Mouse (Mus musculus) hindbrain, embryonic 13.5 days (tissue): ENCODE data around the gene Cped1. TPM values are rescaled to one million over a fixed set of nuclear protein-coding genes. Genes with fewer than 3 reads are reported as not detected.
"Not testable (repeated sequence)": the region's sequence is repeated elsewhere in the genome, so short reads cannot be mapped to it uniquely, and the experiment has no call there.

Source experiments
- ATAC-seq: fragments of 200-750 bp; cut with Nextera tagmentation; 2 replicates; pipeline ENCODE4 v1.8.0; 2017; ENCODE audit warnings: moderate TSS enrichment; ENCODE audit not compliant: low FRiP score
- H3K27ac ChIP-seq: fragments of 300-500 bp; sonication (generic); 2 replicates; pipeline ENCODE4 v1.5.1; 2015; ENCODE audit warnings: inconsistent platforms, mild to moderate bottlenecking, moderate library complexity
- H3K27me3 ChIP-seq: fragments of 300-500 bp; sonication (generic); 2 replicates; pipeline ENCODE4 v1.6.1; 2015; ENCODE audit warnings: mild to moderate bottlenecking, inconsistent platforms
- H3K36me3 ChIP-seq: fragments of 300-500 bp; sonication (generic); 2 replicates; pipeline ENCODE4 v1.6.1; 2015; ENCODE audit warnings: mild to moderate bottlenecking, inconsistent platforms
- H3K4me1 ChIP-seq: fragments of 300-500 bp; sonication (generic); replicated peaks from 2 replicates; pipeline ENCODE4 v1.6.1; 2015; ENCODE audit warnings: inconsistent platforms
- H3K4me2 ChIP-seq: fragments of 300-500 bp; sonication (generic); 2 replicates; pipeline ENCODE4 v1.6.1; 2015; ENCODE audit warnings: inconsistent platforms, mild to moderate bottlenecking, moderate library complexity
- H3K4me3 ChIP-seq: fragments of 300-500 bp; sonication (generic); 2 replicates; pipeline ENCODE4 v1.5.1; 2015; ENCODE audit warnings: mild to moderate bottlenecking, inconsistent platforms
- H3K9ac ChIP-seq: fragments of 300-500 bp; sonication (generic); 2 replicates; pipeline ENCODE4 v1.6.1; 2015; ENCODE audit warnings: mild to moderate bottlenecking, inconsistent platforms
- H3K9me3 ChIP-seq: fragments of 300-500 bp; sonication (generic); 2 replicates; pipeline ENCODE4 v1.6.1; 2016; ENCODE audit warnings: inconsistent platforms
- WGBS: fragments of 180-500 bp; shearing (Covaris S2); methylation state at CpG from one replicate; pipeline ENCODE4 v1.1.7; 2015; 5-methylcytosine and 5-hydroxymethylcytosine counted together
- polyA plus RNA-seq: library from polyadenylated mRNA; unstranded; fragments of >200 nt; fragmentation: Nextera tagmentation; extraction: Ambion mirVana; gene quantifications from 2 replicates; pipeline ENCODE4 v1.2.1, GENCODE M21; 2015

Cped1 gene
- polyA plus RNA-seq, 1 experiment from 2014 or later, result 4.3 TPM

DNA sequence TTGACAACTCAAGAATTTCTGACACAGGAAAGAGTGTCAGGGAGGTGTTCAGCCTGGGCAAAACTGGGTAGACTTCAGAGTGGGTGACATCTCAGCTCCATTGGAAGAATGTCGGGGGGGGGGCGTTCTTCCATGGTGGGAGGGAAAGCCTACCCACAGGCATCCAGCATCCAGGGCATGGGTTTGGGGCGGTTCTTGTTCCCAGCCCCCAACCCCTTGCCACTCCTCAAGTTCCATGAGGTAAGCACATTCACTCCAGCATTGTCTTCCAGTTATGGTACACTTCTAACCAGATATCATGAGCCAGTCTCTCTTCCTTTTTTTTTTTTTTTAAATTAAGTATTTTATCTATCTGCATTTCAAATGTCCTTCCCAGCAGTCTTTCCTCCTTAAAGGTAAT, 118.0 kb downstream of the Cped1 start:
- ATAC-seq, result no peak
- no peaks in the 10 kb centered on the region for H3K27me3 ChIP-seq
- H3K4me3 ChIP-seq, result no peak overlapping the region
- no peaks in the 10 kb centered on the region for H3K4me1 ChIP-seq
- H3K27ac ChIP-seq, result no peak overlapping the region
- 87% methylated on average over 3 of the region's 3 CpGs for WGBS
- H3K9ac ChIP-seq, result no peak overlapping the region
- no peak overlapping the region for H3K4me2 ChIP-seq
- H3K9me3 ChIP-seq, result no peaks in the 10 kb centered on the region
- no peaks in the 10 kb centered on the region for H3K36me3 ChIP-seq

DNA sequence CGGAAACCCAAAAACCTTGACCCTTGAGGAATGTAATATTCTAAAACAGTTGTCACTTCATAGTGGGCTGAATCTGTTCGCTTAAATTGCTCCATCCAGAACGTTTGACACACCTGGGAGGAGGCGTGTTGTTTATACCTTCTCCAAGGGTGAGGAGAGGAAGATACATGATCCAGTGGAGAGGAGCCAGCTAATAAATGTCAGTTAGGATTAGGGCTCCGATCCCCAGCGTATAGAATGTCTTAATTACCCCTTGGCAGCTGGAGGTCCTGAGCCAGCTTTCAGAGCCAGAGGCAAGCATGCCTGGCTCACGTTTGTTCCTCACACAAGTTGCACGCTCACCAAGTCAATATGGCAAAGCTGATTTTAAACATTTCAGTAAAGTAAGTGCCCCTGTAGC, 118.5 kb downstream of the Cped1 start:
- no peak overlapping the region for H3K4me3 ChIP-seq
- no peak overlapping the region for H3K9ac ChIP-seq
- ATAC-seq, result no peak
- H3K9me3 ChIP-seq, result no peaks in the 10 kb centered on the region
- H3K4me1 ChIP-seq, result no peaks in the 10 kb centered on the region
- H3K36me3 ChIP-seq, result no peaks in the 10 kb centered on the region
- H3K27me3 ChIP-seq, result no peaks in the 10 kb centered on the region
- WGBS, result 49% methylated on average over 8 of the region's 8 CpGs
- H3K4me2 ChIP-seq, result no peak overlapping the region
- no peak overlapping the region for H3K27ac ChIP-seq

GRCm38 (mm10) chr6:22114079-22114478, 128.4 kb downstream of the Cped1 start:
- no peak overlapping the region for H3K9ac ChIP-seq
- H3K4me1 ChIP-seq, result no peaks in the 10 kb centered on the region
- no peaks in the 10 kb centered on the region for H3K36me3 ChIP-seq
- no peak for ATAC-seq
- no peak overlapping the region for H3K27ac ChIP-seq
- no peak overlapping the region for H3K4me3 ChIP-seq
- no peaks in the 10 kb centered on the region for H3K27me3 ChIP-seq
- H3K9me3 ChIP-seq, result no peaks in the 10 kb centered on the region
- WGBS, result 92% methylated on average over 6 of the region's 6 CpGs
- H3K4me2 ChIP-seq, result no peak overlapping the region

- no peaks in the 10 kb centered on the region for H3K9me3 ChIP-seq
- no peaks in the 10 kb centered on the region for H3K36me3 ChIP-seq
- H3K4me3 ChIP-seq, result no peak overlapping the region
- no peak overlapping the region for H3K9ac ChIP-seq
- ATAC-seq, result no peak
- whole genome bisulfite sequencing, result 60% methylated on average over 1 of the region's 1 CpGs
- H3K4me2 ChIP-seq, result no peak overlapping the region
- no peaks in the 10 kb centered on the region for H3K4me1 ChIP-seq
- H3K27ac ChIP-seq, result no peak overlapping the region
- no peaks in the 10 kb centered on the region for H3K27me3 ChIP-seq
Observed at GRCm38 (mm10) chr6:22116679-22117078, 131.0 kb downstream of the Cped1 start.

DNA sequence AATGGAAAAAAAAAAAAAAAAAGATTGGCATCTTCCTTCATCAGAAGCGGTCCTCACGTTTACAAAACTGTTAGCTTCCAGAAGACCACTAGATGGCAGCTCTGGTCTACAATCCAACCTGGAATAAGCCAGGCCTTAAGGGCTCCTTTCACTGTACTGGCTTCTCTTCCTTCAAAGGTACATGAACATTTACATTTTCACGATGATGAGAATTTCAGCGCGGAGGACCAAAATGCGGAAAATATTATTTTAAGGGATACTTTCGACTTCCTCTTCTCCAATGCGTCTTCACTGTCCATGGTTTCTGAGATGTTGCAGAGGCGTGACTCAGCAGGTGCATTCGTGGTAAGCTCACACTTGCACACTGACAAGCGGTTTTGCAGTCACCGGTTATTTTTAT, 136.4 kb downstream of the Cped1 start:
- H3K27me3 ChIP-seq, result no peaks in the 10 kb centered on the region
- H3K9ac ChIP-seq, result no peak overlapping the region
- H3K4me1 ChIP-seq, result no peaks in the 10 kb centered on the region
- no peak overlapping the region for H3K4me2 ChIP-seq
- 37% methylated on average over 12 of the region's 12 CpGs for WGBS
- no peak overlapping the region for H3K4me3 ChIP-seq
- H3K36me3 ChIP-seq, result no peaks in the 10 kb centered on the region
- H3K9me3 ChIP-seq, result no peaks in the 10 kb centered on the region
- H3K27ac ChIP-seq, result no peak overlapping the region
- peak; percentile 84; the same call in 1 of the 2 replicates for ATAC-seq

- Histone ChIP-seq H3K9ac (no peak overlapping the region), H3K27ac (no peak overlapping the region), H3K36me3 (no peaks in the 10 kb centered on the region), H3K4me2 (no peak overlapping the region), H3K4me1 (no peaks in the 10 kb centered on the region), H3K27me3 (no peaks in the 10 kb centered on the region), H3K4me3 (no peak overlapping the region), H3K9me3 (no peaks in the 10 kb centered on the region)
- WGBS, result 95% methylated on average over 1 of the region's 1 CpGs
- no peak for ATAC-seq
Observed at GRCm38 (mm10) chr6:22122693-22123092, 137.0 kb downstream of the Cped1 start.

- WGBS, result 67% methylated on average over 3 of the region's 3 CpGs
- H3K4me1 ChIP-seq, result no peaks in the 10 kb centered on the region
- H3K9me3 ChIP-seq, result no peaks in the 10 kb centered on the region
- no peak for ATAC-seq
- H3K36me3 ChIP-seq, result no peaks in the 10 kb centered on the region
- no peak overlapping the region for H3K4me2 ChIP-seq
- H3K27ac ChIP-seq, result no peak overlapping the region
- no peak overlapping the region for H3K9ac ChIP-seq
- no peak overlapping the region for H3K4me3 ChIP-seq
- H3K27me3 ChIP-seq, result no peaks in the 10 kb centered on the region
Observed at GRCm38 (mm10) chr6:22123332-22123731, 137.6 kb downstream of the Cped1 start.

GRCm38 (mm10) chr6:22124575-22125330, 139.0 kb downstream of the Cped1 start:
- not testable (repeated sequence) for H3K9ac ChIP-seq, H3K4me3 ChIP-seq, ATAC-seq, H3K27ac ChIP-seq, H3K36me3 ChIP-seq, H3K4me1 ChIP-seq, H3K4me2 ChIP-seq, H3K9me3 ChIP-seq, H3K27me3 ChIP-seq
- 75% methylated on average over 24 of the region's 31 CpGs for WGBS

GRCm38 (mm10) chr6:22135038-22135631, 149.4 kb downstream of the Cped1 start:
- 74% methylated on average over 10 of the region's 10 CpGs for WGBS
- no peak overlapping the region for H3K4me3 ChIP-seq
- no peaks in the 10 kb centered on the region for H3K9me3 ChIP-seq
- no peaks in the 10 kb centered on the region for H3K4me1 ChIP-seq
- H3K27ac ChIP-seq, result no peak overlapping the region
- no peaks in the 10 kb centered on the region for H3K27me3 ChIP-seq
- no peaks in the 10 kb centered on the region for H3K36me3 ChIP-seq
- no peak for ATAC-seq
- no peak overlapping the region for H3K9ac ChIP-seq
- H3K4me2 ChIP-seq, result no peak overlapping the region

GRCm38 (mm10) chr6:22136805-22137204, 151.1 kb downstream of the Cped1 start:
- no peak overlapping the region for H3K27ac ChIP-seq
- no peaks in the 10 kb centered on the region for H3K27me3 ChIP-seq
- no peak overlapping the region for H3K4me2 ChIP-seq
- H3K36me3 ChIP-seq, result no peaks in the 10 kb centered on the region
- no peak overlapping the region for H3K4me3 ChIP-seq
- no peaks in the 10 kb centered on the region for H3K4me1 ChIP-seq
- ATAC-seq, result peak; percentile 59; the same call in 1 of the 2 replicates
- no peak overlapping the region for H3K9ac ChIP-seq
- H3K9me3 ChIP-seq, result no peaks in the 10 kb centered on the region
- 49% methylated on average over 10 of the region's 10 CpGs for WGBS

DNA sequence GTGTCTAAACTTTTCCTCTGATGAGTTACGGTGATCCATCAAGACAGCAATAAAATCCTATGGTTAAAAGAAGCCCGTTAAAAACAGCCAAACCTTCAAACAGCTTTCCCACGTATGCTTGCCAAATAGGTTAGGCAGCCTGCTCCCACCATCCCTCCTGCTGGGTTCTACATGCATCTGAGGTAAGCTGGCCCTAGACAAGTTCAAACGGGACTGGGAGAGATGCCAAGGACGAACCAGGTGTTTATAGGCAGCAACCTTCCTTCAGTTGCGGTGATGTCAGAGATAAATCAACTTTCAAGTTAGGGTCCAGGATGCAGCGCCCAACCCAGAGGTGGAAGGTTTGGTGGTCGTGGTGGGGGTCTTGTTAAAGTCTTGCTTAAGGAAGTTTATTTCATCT, 155.1 kb downstream of the Cped1 start:
- Histone ChIP-seq H3K27ac (no peak overlapping the region), H3K4me3 (no peak overlapping the region), H3K36me3 (no peaks in the 10 kb centered on the region), H3K4me1 (no peaks in the 10 kb centered on the region), H3K27me3 (no peaks in the 10 kb centered on the region), H3K4me2 (no peak overlapping the region), H3K9ac (no peak overlapping the region), H3K9me3 (no peaks in the 10 kb centered on the region)
- WGBS, result 77% methylated on average over 8 of the region's 8 CpGs
- ATAC-seq, result no peak

GRCm38 (mm10) chr6:22147236-22147635, 161.5 kb downstream of the Cped1 start:
- no peak for ATAC-seq
- H3K9me3 ChIP-seq, result no peaks in the 10 kb centered on the region
- WGBS, result 89% methylated on average over 4 of the region's 4 CpGs

GRCm38 (mm10) chr6:22148511-22148910, 162.8 kb downstream of the Cped1 start:
- Histone ChIP-seq H3K4me3 (no peak overlapping the region), H3K27ac (no peak overlapping the region), H3K9ac (no peak overlapping the region), H3K9me3 (no peaks in the 10 kb centered on the region), H3K27me3 (no peaks in the 10 kb centered on the region), H3K4me2 (no peak overlapping the region), H3K4me1 (no peaks in the 10 kb centered on the region), H3K36me3 (no peaks in the 10 kb centered on the region)
- no peak for ATAC-seq
- WGBS, result 95% methylated on average over 2 of the region's 2 CpGs

More at GRCm38 (mm10) chr6:22147236-22147635, 161.5 kb downstream of the Cped1 start:
- no peak overlapping the region for H3K4me2 ChIP-seq
- no peaks in the 10 kb centered on the region for H3K4me1 ChIP-seq
- H3K27me3 ChIP-seq, result no peaks in the 10 kb centered on the region
- no peak overlapping the region for H3K9ac ChIP-seq
- no peak overlapping the region for H3K4me3 ChIP-seq
- H3K36me3 ChIP-seq, result no peaks in the 10 kb centered on the region
- no peak overlapping the region for H3K27ac ChIP-seq
